Mouse (Mus musculus) induced T-regulatory cell, adult 2 months (primary cell): Measurements from ENCODE around the gene B3galt4.

ENCODE experiments used
- DNase-seq: peaks from one replicate; pipeline ENCODE4 v3.0.0-alpha.2; 2012; ENCODE audit warnings: low read depth

Gene B3galt4

GRCm38 (mm10) chr17:33903911-33904651 is 47.2 kb downstream of the B3galt4 start:
- DNase-seq = peak; percentile 55

GRCm38 (mm10) chr17:33902491-33902890 is 48.8 kb downstream of the B3galt4 start:
- peak; percentile 74 for DNase-seq

- peak; percentile 51 for DNase-seq
Observed at GRCm38 (mm10) chr17:33902079-33902478, 49.2 kb downstream of the B3galt4 start.

- DNase-seq = peak; percentile 28
Observed at GRCm38 (mm10) chr17:33901653-33902052, 49.6 kb downstream of the B3galt4 start.

- no peak for DNase-seq
Observed at GRCm38 (mm10) chr17:33900989-33901314, 50.3 kb downstream of the B3galt4 start.

- DNase-seq = no peak
Observed at GRCm38 (mm10) chr17:33900281-33900988, 50.9 kb downstream of the B3galt4 start.
